Mouse (Mus musculus): Measurements from ENCODE around the gene Fnbp1.

Gene Fnbp1

DNA sequence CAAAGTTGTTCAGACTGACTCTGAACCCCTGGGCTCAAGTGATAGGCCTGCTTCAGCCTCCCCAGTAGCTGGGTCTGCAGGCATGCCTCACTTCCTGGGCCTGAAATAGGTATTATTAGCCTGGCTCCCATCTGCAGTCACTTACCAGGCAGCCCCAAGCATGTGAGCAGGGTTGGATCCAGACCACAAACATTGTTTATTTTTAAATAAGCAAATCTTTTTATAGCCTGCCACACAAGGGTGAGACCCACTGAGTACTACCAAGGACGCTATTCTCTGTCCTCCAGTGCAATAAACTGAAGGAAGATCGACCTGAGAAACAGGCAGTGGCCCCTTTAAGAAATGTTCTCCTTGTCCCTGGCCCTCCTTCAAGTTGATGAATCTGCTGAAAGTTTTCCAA, 17.1 kb downstream of the Fnbp1 start:
- no peak for DNase-seq (ENCODE audit: low spot score)

DNA sequence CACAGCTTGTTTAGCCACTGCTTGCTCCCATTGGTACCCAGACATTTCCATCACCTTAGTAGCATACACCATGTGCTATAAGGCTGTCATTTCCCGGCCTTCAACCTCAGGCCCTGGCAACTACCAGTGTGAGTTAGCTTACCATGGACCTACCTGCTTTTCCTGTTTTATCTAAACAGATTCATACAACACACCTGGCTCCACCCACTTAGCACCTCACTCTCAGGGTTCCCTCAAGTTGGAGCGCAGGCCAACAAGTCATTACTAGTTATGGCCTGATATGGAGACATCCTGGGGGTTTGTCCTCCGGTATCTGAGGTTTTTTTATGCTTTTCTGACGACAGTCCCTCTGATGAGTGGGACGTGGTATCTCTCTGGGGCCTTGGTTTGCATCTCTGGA, 18.3 kb downstream of the Fnbp1 start:
- DNase-seq (ENCODE audit: low spot score): no peak

DNA sequence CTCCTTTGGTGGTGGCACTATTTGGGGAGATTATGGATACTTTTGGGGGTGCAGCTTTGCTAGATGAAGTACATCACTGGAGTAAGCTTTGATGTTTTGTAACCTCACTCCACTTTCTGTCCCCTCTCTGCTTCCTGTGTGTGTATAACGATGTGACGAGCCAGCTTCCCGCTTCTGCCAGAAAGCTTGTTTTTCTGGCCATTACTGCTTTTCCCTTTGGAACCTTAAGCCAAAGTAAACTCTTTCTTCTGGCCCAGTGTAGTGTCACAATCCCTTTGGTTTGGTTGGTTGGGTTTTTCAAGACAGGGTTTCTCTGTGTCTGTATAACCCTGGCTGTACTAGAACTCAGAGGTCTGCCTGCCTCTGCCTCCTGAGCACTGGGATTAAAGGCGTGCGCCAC, 19.0 kb downstream of the Fnbp1 start:
- DNase-seq (ENCODE audit: low spot score): no peak

DNA sequence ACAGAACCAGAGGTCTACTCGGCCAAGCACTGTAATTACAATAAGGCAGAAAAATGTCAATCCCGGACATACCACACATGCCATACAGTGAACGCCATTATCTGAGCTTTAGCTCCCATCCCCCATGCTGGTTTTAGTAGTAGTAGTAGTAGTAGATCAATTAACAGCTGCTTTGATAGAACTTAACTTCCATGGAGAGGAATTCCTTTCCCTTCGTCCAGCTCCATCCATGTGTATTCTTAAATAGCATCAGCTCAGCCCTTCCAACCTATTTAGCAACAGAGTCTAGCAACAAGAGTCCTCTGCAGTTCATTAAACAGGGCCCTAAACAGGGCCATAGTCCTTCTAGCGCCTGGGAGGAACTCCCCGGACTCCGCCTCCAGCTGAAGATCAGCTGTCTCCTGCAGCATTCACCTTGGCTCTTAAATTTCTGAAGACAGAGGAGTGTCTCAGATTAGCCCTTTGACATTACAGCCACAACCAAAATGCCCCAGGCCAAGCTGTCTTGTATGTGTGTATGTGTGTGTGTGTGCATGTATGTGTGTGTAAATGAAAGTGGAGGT, 20.6 kb downstream of the Fnbp1 start:
- no peak for DNase-seq (ENCODE audit: low spot score)

DNA sequence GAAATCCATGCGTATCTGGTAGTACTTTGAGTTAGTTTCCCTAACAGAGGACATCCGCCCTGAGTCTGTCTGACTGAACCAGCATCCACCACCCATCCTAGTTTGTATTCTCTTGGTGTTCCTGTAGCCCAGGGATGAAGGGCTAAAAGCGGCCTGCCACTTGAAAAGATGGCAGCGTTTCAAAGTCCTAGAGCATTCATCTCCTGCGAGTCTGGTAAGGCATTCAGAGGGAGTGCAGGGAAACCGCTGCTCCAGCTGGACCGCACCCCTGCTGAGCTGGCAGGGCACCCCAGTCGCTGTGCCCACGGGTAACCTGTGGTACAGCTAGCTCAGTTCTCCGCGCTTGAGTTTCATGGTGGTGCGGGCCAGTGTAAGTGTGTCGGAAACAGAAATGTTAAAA, 22.0 kb downstream of the Fnbp1 start:
- DNase-seq (ENCODE audit: low spot score): no peak

DNA sequence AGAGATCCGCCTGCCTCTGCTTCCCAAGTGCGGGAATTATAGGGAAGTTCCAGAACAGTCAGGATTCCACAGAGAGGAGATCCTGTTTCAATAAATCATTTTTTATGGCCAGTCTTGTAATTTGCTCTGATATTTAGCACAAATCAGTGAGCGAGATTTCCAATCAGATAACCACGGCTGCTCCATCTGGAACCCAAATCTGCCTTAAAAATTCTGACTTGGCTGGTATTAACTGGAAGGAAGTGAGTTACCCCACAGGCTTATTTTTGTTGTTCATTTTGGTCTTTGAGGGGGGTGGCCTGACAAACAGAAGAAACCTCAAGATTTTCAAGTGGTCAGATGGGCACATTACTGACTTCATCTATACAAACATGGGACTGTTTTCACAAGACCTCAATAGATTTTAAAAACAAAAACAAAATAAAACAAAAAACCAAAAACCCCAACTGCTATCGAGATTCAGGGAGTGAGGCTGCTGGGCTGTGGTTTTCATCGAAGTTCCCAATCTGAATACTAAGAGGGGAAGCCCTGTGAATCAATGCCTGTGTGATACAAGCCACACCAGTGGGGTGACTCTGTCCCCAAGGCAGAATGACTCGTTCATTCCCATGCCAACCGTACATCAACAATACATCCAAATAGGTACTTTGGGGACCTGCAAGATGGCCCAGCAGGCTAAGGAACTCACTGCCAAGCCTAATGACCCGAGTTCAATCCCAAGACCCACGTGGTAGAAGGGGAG, 23.0 kb downstream of the Fnbp1 start:
- DNase-seq (ENCODE audit: low spot score): no peak

DNA sequence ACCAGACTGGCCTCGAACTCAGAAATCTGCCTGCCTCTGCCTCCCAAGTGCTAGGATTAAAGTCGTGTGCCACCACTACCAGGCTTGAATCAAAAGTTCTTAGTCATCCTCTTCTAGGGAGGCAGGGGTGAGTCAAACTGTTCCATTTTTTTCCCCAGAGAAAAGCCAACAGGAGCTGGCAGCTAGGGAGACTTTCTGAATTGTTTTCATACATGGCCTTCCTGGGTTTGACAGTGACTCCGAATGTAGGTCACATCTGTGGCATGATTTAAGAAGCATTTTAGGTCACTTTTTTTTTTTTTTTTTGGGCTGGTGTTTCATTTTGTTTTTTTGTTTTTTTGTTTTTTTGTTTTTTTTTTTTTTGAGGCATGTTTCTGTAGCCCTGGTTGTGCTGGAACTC, 23.6 kb downstream of the Fnbp1 start:
- DNase-seq (ENCODE audit: low spot score): no peak

DNA sequence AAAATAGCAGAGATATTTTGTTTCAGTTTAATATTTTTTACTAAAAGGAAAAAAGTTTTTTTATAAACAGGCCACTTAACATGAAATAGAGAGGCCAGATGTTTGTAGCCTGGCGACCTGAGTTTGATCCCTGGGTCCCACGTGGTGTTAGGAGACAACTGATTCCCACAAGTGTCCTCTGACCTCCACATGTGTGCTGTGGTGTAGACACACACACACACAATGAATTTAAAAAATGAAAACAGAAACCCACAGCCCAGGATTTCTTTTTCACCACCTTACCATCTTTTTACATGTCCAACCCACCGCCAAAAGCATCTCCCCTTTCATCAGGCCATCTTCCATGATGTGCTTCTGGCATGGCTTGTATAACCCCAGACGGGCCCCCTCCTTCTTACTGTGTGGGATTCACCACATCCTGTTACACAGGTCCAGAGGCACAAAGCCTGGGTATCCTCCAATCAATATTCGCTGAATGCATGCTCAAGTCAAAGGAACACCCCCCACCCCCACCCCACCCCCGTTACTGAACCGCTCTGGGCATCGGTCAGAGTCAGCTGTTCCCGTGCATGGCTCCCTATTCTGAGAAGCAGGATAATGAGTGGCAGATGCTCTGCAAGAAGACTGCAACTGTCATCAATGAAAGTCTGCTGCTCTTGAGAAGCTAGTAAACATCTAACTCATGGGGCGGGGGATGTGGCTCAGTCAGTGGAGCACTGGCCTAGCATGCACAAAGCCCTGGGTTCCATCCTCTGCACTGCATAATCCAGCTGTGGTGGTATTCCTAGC, 25.7 kb downstream of the Fnbp1 start:
- DNase-seq (ENCODE audit: low spot score): no peak

DNA sequence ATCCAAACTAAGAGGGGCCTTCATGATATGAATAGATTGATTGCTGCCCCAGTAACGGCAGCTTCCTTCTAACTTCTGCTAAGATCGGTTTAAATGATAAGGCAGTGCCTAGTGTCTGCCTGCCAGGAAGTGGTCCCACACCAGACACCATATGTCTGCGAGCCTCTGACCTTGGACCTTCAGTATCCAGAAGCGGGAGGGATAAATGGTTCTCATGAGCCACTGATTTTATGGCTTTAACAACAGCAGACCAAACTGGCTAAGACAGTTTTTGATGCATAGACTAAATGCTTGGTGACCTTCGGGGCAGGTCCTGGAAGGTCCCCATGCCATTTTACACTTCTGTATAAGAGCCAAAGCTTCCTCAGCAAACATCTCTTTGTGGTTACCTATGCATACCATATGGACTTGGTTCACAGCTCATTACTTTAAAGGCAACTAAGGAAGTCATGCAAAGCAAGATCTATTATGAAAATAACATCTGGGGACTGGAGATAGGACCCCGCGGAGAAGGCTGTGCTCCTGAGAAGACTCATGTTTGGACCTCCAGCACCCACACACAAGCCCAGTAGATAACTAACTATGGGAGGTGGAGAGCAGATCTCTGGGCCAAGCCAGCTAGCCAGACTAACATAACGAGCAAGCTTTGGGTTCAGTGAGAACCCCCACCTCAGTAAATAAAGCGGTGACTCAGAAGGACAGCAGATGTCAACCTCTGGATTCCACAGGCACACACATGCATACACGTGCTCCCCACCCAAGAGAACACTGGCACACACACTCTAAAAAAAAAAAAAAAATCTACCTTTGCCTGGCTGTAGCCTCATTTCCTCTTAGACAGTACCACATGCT, 26.5 kb downstream of the Fnbp1 start:
- DNase-seq (ENCODE audit: low spot score): no peak

DNA sequence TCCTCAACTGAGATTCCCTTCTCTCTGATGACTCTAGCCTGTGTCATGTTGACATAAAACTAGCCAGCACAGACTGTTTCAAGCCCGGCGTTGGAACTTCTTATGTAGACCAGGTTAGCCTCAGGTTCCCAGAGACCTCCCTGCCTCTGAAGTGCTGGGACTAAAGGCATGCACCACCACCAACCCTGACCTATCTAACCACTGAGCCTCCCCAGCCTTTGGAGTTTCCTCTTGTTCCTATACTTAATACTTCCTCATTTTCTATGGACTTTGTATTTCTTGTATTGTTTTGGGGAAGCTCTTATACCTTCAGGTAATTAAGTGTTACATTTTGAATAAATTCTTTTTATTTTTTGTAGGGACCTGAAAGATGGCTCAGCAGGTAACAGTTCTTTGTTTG, 27.6 kb downstream of the Fnbp1 start:
- no peak for DNase-seq (ENCODE audit: low spot score)

DNA sequence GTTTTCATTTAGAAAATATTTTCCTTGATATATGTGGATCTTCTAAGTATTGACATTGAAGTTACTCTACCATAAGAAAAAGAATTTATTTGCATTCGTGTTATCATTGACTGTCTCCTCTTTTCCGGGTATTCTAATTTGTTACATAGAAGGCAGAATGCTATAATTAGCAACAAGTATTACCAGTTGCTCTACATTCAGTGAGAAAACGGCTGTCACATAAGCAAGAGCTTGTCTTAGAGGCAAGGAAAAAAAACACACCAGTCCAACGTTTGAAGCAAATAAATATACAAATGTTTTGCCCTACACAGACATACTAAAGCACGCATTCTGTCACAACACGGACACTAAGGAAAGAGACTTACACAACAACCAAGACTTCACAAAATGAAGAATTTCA, 30.1 kb downstream of the Fnbp1 start:
- DNase-seq (ENCODE audit: low spot score): no peak

DNA sequence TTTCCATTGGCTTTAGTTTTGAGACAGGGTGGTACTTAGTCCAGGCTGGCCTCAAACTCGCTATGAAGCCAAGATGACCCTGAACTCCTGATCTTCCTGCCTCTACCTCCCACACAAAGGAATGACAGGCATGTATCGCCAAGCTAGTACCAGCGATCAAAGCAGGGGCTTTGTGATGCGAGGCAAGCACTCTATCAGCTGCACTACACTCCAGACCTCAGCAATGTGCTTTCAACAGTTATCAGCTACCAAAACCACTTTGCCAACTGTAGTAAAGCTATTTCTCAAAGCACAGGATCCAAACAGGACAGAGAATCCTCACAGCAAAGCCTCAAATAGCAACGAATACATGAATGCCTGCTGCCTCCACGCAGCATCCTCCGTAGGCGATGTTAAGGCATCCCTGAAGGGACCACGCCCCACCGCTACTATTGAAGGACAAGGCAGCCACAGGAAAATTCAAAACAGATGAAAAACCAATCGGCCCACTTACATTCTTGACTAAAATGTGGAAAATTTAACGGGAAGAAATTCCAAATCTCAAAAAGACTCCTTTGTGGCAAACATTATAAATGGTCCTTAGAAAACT, 31.8 kb downstream of the Fnbp1 start:
- no peak for DNase-seq (ENCODE audit: low spot score)

DNA sequence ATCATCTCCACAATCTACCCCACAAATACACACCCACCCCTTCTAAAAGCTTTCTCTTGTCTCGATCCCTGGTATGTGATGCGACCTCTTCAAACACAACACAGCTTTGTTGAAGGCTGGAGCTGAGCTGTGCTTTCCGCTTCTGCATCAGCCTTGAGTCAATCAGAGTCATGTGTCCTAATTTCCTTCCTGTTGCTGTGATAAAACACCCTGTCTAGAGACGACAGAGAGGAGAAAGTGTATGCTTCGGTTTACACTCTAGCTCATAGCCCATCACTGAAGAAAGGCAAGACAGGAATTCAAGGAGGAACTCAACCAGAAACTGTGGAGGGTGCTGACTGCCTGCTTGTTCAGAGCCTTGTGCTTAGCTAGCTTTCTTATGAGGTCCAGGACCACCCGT, 33.6 kb downstream of the Fnbp1 start:
- DNase-seq (ENCODE audit: low spot score): no peak

DNA sequence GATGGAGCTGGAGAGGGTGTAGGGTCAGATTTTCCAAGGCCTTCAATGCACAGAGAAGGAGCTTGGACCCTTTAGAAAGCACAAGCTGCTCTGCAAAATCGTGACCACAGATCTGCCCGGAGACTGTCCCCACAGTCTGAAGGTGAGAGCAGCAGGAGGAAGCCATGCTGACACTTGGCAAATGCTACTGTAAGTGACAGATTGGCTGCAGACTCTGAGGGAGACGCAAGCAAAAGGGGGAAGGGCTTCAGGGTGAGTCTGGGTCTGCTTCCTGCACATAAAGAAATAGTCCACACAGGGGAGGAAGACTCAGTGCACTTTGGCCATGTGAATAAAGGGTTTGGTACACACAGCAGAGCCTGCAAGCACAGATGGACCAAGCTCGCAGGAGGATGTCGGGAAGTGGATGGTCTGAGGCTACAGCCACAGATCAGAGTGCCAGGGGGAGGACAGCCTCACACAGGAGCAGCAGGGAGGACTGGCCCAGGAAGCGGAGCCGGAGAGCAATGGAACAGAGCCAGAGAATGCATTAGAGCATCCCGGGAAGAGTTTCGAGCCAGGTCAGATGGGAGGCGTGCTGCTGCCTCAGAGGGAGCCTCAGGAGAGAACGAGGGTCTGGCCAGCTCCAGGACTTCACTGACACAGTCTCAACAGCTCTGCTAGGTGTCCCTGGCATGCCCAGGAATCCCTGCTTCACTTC, 35.0 kb downstream of the Fnbp1 start:
- peak; percentile 74 for DNase-seq (ENCODE audit: low spot score)

DNA sequence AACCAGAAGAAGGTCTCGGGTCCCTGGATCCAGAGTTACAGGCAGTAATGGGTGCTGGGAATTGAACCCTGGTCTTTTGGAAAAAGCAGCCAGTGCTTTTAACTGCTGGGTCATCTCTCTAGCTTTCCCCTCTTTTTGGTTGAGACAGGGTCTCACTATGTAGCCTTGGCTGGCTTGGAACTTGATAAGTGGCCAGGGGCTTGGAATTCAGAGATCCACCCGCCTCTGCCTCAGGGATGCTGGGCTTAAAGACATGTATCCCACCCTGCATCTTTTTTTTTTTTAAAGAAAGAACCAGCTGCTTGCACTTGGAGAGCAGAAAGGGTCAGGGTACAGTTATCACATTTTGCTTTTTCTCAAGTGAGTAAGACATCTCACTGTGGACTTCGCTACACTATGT, 35.8 kb downstream of the Fnbp1 start:
- no peak for DNase-seq (ENCODE audit: low spot score)

DNA sequence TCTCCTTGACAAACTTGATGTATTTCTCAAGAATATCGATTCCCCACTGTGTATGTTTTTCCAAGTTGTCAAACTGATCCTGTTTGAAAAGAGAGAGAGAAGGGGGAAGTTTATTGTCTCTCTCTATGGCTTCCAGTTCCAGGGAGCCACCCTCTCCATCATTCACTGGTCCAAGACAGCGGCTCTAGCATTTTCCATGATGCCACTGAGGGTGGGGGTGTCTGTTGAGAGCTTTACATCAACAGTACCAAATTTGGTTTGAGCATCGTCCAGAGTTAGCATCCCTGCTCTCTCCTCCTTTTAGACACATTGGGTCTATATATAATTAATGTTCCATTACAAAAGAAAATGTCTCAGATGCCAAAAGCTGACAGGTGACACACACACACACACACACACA, 36.5 kb downstream of the Fnbp1 start:
- no peak for DNase-seq (ENCODE audit: low spot score)

DNA sequence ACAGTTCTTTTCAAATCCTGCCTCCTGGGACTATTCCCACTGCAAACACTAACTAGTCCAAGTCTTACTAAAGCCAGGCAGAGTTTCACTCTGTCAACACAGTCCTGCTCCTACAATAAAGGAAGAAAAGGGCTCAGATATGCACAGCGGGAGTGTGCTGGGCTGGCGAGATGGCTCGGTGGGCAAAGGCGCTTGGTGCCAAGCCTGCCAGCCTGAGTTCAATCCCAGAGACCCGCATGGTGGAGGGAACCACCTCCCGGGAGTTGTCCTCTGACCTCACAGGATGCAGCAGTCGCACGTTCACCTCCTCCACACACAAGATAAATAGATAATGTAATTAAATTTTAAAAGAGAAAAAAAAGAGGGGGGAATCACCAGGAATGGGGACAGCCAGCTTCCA, 38.5 kb downstream of the Fnbp1 start:
- no peak for DNase-seq (ENCODE audit: low spot score)

DNA sequence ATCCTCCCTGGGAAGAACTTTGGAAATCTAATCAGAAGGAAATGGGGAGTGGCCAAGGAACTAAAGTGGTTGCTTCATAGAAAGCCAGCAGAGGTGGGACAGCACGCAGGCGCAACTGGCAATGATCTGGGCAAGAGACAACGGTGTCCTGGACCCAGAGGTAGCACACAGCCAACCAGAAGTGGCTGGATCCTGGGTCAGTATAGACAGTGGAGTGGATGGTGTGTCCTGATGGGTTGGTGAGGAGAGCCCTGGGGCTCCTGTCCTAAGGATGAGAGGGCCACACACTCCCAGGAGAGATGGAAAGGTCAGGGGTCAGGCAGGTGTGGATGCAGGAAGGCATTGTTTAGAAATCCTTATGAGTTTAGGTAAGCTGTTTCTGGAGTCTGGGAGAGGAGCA, 40.5 kb downstream of the Fnbp1 start:
- no peak for DNase-seq (ENCODE audit: low spot score)

DNA sequence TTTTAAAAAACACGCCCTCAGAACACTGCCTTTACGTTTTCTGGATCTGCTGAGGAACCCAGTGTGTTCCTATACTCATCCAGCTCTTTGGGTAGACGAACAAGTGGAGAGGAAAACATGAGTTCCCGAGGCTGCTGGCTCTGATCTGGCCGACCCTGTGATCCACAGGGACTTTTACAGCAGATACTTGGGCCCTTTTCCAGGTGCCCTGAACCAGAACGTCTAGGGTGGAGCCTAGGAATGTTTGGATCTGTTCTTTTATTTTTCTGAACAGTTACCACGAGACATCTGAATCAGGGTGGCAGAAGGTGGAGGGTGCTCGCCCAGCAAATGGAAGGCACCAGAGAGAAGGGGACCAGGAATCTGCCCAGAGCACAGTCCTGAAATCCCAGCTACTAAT, 42.7 kb downstream of the Fnbp1 start:
- DNase-seq (ENCODE audit: low spot score): no peak

DNA sequence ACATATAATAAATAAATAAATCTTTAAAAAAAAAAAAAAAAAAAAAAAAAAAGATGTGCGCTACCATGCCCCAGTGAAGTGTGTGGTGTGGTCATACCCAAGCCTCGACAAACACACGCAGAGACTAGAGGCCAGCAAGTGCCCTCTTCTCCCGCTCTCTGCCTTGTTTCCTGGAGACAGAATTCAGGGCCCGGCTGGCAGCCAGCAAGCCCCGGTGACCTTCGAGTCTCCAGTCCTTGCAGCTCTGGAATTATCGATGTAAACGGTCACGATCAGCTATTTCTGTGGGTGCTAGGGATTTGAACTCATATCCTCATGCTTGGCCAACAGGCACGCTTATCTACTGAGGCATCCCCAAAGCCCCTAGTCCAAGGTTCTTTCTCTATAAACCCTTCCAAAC, 43.2 kb downstream of the Fnbp1 start:
- DNase-seq (ENCODE audit: low spot score): no peak

DNA sequence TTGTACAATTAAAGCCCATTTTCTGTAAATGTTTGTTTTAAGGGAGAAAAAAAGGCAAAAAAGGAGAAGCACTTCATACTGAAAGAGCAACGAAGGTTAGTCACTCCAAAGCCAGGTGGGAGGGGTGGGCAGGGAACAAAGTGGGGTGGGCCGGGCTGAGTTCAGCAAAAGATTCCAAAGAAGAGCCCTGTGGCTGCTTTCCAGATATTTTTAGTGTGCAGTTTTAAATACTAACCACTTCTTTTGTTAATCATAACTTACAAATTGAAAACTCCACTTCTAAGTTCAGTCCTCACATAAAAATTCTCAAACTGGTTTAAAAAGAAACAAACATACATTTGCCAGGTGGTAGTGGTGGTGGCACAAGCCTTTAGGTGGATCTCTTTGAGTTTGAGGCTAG, 44.5 kb downstream of the Fnbp1 start:
- no peak for DNase-seq (ENCODE audit: low spot score)

DNA sequence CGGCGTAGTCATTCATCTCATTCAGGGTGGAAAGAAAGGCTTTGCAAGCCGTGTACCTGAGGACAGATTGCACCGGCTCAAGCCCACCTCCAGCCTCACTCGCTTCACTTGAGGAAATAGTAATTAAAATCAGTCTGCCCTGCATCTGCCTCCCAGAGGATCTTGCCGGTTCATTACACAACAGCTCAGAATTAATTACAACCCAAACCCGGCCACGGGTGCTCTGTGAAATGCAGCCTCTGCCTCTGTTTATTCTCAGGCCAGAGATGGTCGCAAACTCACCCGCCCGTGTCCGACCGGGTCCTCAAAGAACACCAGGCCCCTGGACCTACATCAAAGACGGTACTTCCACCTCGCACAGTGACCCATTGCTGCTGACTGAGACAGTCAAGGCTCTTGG, 45.7 kb downstream of the Fnbp1 start:
- no peak for DNase-seq (ENCODE audit: low spot score)

Measured in MN1 (cell line).